Mouse (Mus musculus): Measurements from ENCODE around the gene Foxp2.

DNA sequence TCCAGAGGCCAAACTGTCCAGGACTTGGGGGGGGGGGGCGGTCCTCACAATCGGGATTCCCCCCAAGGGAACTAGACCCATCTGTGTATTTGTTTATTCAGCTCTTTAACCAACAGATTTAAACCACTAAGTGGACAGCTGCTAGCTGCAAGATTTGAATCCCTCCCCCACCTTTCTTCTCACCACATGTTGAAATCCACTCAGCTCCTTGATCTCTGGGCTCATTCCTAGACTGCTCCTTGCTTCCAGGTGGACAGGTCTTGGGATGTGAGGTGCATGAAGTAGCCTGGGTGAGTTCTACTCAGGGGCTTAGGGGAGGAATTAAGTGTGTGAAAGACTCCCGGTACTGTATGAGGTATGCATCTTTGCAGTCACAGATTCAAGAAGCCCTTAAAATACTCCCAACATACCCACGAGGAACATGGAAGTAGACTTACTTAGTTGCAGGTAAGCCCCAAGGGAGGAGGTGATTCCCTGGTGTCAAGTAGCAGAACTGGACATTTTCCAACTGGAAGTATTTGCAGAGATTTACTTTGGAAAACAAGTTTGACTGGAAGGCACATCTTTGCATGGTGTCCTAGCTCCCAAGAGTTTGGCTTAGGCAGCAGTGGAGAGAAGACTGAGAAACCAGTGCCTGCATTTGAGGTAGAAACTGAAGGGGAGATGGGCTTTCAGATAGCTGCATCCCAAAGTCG, 2.3 kb downstream of the Foxp2 start:
- TF ChIP-seq CTCF (conservative IDR thresholded peaks at IDR 0.05 in 1 of 2, IDR thresholded peaks at IDR 0.05 in 1 of 2; ENCODE audit: low read depth in 2 of 2, low read length in 2 of 2) (no peak), POLR2A (IDR thresholded peaks at IDR 0.05; ENCODE audit: low read depth, low read length) (no peak), ETS1 (conservative IDR thresholded peaks at IDR 0.05; ENCODE audit: low read depth, low read length) (no peak), MAZ (IDR thresholded peaks at IDR 0.05; ENCODE audit: low read depth, low read length) (peak; percentile 58; the same call in 1 of the 2 replicates), TCF12 (IDR thresholded peaks at IDR 0.05; ENCODE audit: low read depth, low read length) (peak; percentile 42; the same call in 1 of the 2 replicates), ZNF384 (IDR thresholded peaks at IDR 0.05; ENCODE audit: low read depth, low read length) (no peak), SMC3 (IDR thresholded peaks at IDR 0.05; ENCODE audit: low read depth, low read length) (no peak), E2F4 (IDR thresholded peaks at IDR 0.05; ENCODE audit: insufficient replicate concordance, low read depth, low read length) (no peak), USF1 (IDR thresholded peaks at IDR 0.05; ENCODE audit: low read depth, low read length) (no peak), EP300 (IDR thresholded peaks at IDR 0.05; ENCODE audit: low read length) (no peak), RAD21 (IDR thresholded peaks at IDR 0.05; ENCODE audit: low read depth, low read length) (no peak), MAX (IDR thresholded peaks at IDR 0.05; ENCODE audit: low read length) (no peak), JUND (conservative IDR thresholded peaks at IDR 0.05; ENCODE audit: low read depth, low read length) (no peak)

All from CH12.LX (cell line).